Mouse (Mus musculus) small intestine, adult 2 months (tissue): ENCODE measurements around the gene Naa35.

Source experiments
- CTCF ChIP-seq: fragments of 200-500 bp; IDR thresholded peaks from 2 replicates; pipeline ENCODE4 v1.5.1; 2012; ENCODE audit warnings: low read depth, mild to moderate bottlenecking, control low read depth, inconsistent platforms, low read length, moderate library complexity, mixed read lengths; ENCODE audit not compliant: insufficient replicate concordance, insufficient read length; ENCODE audit errors: extremely low read depth
- POLR2A ChIP-seq: fragments of 200-500 bp; IDR thresholded peaks from 2 replicates; pipeline ENCODE4 v1.6.1; 2012; ENCODE audit warnings: low read depth, mild to moderate bottlenecking, control low read depth, inconsistent platforms, low read length, moderate library complexity

GRCm38 (mm10) chr13:59669946-59670345 is 84.9 kb downstream of the Naa35 start:
- TF ChIP-seq CTCF (no peak), POLR2A (no peak)
